ENCODE assay signal across 12 mouse cellular contexts in the genomic region with DNA sequence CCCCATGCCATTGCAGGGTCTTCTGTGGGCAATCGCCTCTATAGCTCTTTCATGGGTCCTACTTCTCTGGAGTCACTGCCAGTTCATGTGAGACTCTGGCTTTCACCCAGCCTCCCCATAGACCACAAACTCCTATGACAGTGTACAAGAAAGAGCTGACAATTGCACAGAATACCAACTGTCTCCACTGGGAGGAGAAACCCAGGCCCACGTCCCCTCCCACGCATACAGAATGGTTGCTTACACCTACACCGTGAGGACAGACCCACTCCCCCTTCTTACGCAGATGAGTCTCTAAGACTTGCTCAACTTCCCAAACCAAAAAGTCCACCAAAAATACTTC.
"Had no signal": no experiment of that assay in that cellular context is flagged by ENCODE, and none has a peak within 500 bp of the region (broad histone marks: within the 10 kb centered on the region; RNA-seq: fewer than 3 reads in every experiment).

No protein-coding gene starts in this region.

- H3K27ac ChIP-seq: kidney, embryonic 15.5 days; left cerebral cortex, adult 2 months; limb, embryonic 10.5 days; liver, embryonic 15.5 days; midbrain, embryonic 15.5 days; neural tube, embryonic 13.5 days had no signal

- DNase-seq: kidney, adult 2 months; kidney, postnatal 25 days; lung, adult 2 months; right cerebral cortex, postnatal 14 days had no signal

- H3K36me3 ChIP-seq: kidney, embryonic 15.5 days; limb, embryonic 10.5 days; liver, embryonic 15.5 days; midbrain, embryonic 15.5 days; neural tube, embryonic 13.5 days had no signal

- H3K4me1 ChIP-seq: limb, embryonic 10.5 days; liver, embryonic 15.5 days; midbrain, embryonic 15.5 days; neural tube, embryonic 13.5 days had no signal

- ATAC-seq: inflammation-experienced regulatory T-cells, adult 6 months; midbrain, embryonic 15.5 days had no signal

- H3K27me3 ChIP-seq: kidney, embryonic 15.5 days; liver, embryonic 15.5 days; midbrain, embryonic 15.5 days; neural tube, embryonic 13.5 days had no signal

- H3K4me2 ChIP-seq: kidney, embryonic 15.5 days; liver, embryonic 11.5 days; liver, embryonic 15.5 days; midbrain, embryonic 15.5 days; neural tube, embryonic 13.5 days had no signal

- H3K4me3 ChIP-seq: kidney, embryonic 15.5 days; left cerebral cortex, adult 2 months; limb, embryonic 10.5 days; liver, embryonic 15.5 days; midbrain, embryonic 15.5 days; neural tube, embryonic 13.5 days had no signal

- H3K9me3 ChIP-seq: limb, embryonic 10.5 days; liver, embryonic 15.5 days; midbrain, embryonic 15.5 days; neural tube, embryonic 13.5 days had no signal

- H3K9ac ChIP-seq: kidney, embryonic 15.5 days; liver, embryonic 15.5 days; midbrain, embryonic 15.5 days; neural tube, embryonic 13.5 days had no signal
